Mouse (Mus musculus) heart, adult 8-10 months (tissue): Measurements from ENCODE around the gene Ndufa7. TPM values are rescaled to one million over a fixed set of nuclear protein-coding genes. Genes with fewer than 3 reads are reported as not detected.
"Not testable (repeated sequence)": the region's sequence is repeated elsewhere in the genome, so short reads cannot be mapped to it uniquely, and the experiment has no call there.

Experiments used
- DNase-seq: peaks from one replicate; pipeline ENCODE4 v3.0.0; 2022; ENCODE audit warnings: low spot score
- microRNA-seq: library from miRNA; unstranded; fragments of <30 nt; microRNA quantifications from one replicate; pipeline ENCODE4 v1.2.0, GENCODE M21; 2022
- total RNA-seq, 4 experiments: library from RNA; stranded (reverse); gene quantifications; 2 replicates each; pipeline ENCODE4 v1.2.4; 2022

Ndufa7 gene
- total RNA-seq, 4 experiments from 2014 or later, result 676 to 749 (median 700) TPM

- no peak for DNase-seq
These were observed 50.0 kb downstream of the Ndufa7 start for GRCm38 (mm10) chr17:33874411-33874810.

DNA sequence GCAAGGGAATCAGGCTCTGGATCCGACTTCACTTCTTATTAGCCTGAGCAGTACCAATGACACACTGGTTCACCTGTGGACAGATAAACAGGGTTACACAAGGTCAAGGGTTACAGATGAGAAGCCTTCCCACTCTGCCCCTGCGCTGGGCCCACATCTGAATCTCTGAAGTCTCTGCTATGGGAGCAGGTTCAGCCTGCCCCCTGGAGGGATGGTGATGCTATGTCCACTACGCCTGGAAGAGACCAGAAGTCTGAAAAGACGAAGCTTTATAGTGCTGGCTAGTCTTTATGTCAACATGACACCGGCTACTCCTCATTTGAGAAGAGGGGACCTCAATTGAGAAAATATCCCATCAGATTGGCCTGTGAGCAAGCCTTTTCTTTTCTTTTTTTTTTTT is 51.4 kb downstream of the Ndufa7 start:
- not testable (repeated sequence) for DNase-seq

DNA sequence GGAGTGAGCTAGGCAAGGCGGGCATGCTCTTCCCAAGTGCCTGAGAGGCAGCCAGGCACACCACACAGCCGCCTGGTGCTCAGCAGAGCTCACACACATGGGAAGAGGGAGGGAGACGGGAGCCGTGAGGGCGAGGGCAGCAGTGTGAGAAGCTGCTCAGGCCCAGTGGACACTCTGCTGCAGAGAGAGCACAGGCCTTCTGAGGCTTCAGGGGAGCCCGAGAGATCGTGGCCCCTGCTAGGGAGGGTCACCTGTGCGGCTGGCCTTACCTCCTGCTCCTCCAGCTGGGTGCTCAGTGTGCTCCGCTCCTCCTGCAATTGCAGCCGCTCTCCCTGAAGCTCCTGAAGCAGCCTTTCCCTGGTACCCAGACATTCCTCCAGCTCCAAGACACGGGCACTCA is 59.9 kb downstream of the Ndufa7 start:
- DNase-seq, result not testable (repeated sequence)

DNA sequence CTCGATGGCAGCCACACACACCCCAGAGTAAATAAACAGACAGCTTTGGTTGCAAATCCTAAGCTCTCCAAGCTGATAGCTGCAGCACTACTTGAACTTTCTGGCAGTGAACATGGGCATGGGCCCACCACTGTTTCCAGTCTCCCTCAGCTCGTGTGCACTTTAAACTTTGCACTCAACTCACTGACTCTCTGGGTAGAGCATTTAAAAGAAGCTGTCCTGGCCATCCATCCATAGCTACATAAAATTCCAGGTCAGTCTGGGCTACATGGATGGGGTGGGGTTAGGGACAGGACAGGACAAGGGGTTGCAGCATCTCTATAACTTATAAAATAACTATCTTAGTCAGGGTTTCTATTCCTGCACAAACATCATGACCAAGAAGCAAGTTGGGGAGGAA is 63.4 kb downstream of the Ndufa7 start:
- not testable (repeated sequence) for DNase-seq

Small RNAs within 50 kb of the gene (microRNA-seq; reads per million reads assigned to microRNA genes)
- gene Gm27740, result not detected

Other genes starting within 250 kb of the Ndufa7 start
- gene Zfp414, start 195.5 kb upstream of the Ndufa7 start, total RNA-seq, result 10 to 100 TPM in 1 of 4 experiments, 1 to 10 TPM in 3; 7.0 to 11.4 (median 8.8) TPM
- gene Pram1, start 186.5 kb upstream of the Ndufa7 start, total RNA-seq, result under 1 TPM in 2 of 4 experiments, not detected in 2; 0.27 to 0.31 TPM
- gene Hnrnpm, start 137.7 kb upstream of the Ndufa7 start, total RNA-seq, result 10 to 100 TPM; 76.0 to 96.9 (median 84.0) TPM
- gene March2, start 105.9 kb upstream of the Ndufa7 start, total RNA-seq, result 100 to 1,000 TPM; 126 to 160 (median 136) TPM
- 100 to 1,000 TPM; 248 to 275 (median 267) TPM for gene Rab11b, start 64.0 kb upstream of the Ndufa7 start, total RNA-seq
- 1 to 10 TPM; 2.9 to 9.8 (median 8.3) TPM for gene Angptl4, start 42.7 kb upstream of the Ndufa7 start, total RNA-seq
- 10 to 100 TPM; 44.4 to 64.9 (median 51.3) TPM for gene Kank3, start 14.1 kb upstream of the Ndufa7 start, total RNA-seq
- 100 to 1,000 TPM; 691 to 822 (median 750) TPM for gene Rps28, start within 50 bp of the Ndufa7 start, total RNA-seq
- gene Cd320, start 18.5 kb downstream of the Ndufa7 start, total RNA-seq, result 10 to 100 TPM; 28.9 to 33.6 (median 33.2) TPM
- gene Gm7029, start 49.3 kb downstream of the Ndufa7 start, total RNA-seq, result not detected
- 1 to 10 TPM in 1 of 4 experiments, under 1 TPM in 3; 0.31 to 1.9 (median 0.51) TPM for gene Kifc1, start 66.1 kb downstream of the Ndufa7 start, total RNA-seq
- gene Platr17, start 80.6 kb downstream of the Ndufa7 start, total RNA-seq, result not detected
- 10 to 100 TPM; 11.5 to 16.2 (median 13.7) TPM for gene Daxx, start 84.8 kb downstream of the Ndufa7 start, total RNA-seq
- gene Tapbp, start 91.3 kb downstream of the Ndufa7 start, total RNA-seq, result 100 to 1,000 TPM in 2 of 4 experiments, 10 to 100 TPM in 2; 96.8 to 113 (median 105) TPM
- gene Zbtb22, start 91.3 kb downstream of the Ndufa7 start, total RNA-seq, result 10 to 100 TPM; 18.1 to 21.0 (median 19.3) TPM
- gene Rgl2, start 105.0 kb downstream of the Ndufa7 start, total RNA-seq, result 10 to 100 TPM; 29.8 to 35.1 (median 34.1) TPM
- gene Pfdn6, start 115.8 kb downstream of the Ndufa7 start, total RNA-seq, result 10 to 100 TPM; 62.7 to 82.9 (median 71.1) TPM
- 10 to 100 TPM; 10.1 to 12.8 (median 11.6) TPM for gene Wdr46, start 116.1 kb downstream of the Ndufa7 start, total RNA-seq
- 1 to 10 TPM in 3 of 4 experiments, under 1 TPM in 1; 0.89 to 2.6 (median 1.6) TPM for gene B3galt4, start 126.9 kb downstream of the Ndufa7 start, total RNA-seq
- gene Vps52, start 131.2 kb downstream of the Ndufa7 start, total RNA-seq, result 10 to 100 TPM; 35.6 to 45.0 (median 41.6) TPM
- 100 to 1,000 TPM; 373 to 430 (median 408) TPM for gene Rps18, start 131.4 kb downstream of the Ndufa7 start, total RNA-seq
- 100 to 1,000 TPM; 111 to 163 (median 123) TPM for gene H2-K1, start 175.8 kb downstream of the Ndufa7 start, total RNA-seq
- 10 to 100 TPM; 11.9 to 18.1 (median 14.1) TPM for gene Ring1, start 200.1 kb downstream of the Ndufa7 start, total RNA-seq
- gene H2-Ke6, start 203.5 kb downstream of the Ndufa7 start, total RNA-seq, result 100 to 1,000 TPM; 134 to 149 (median 137) TPM
- gene Slc39a7, start 207.1 kb downstream of the Ndufa7 start, total RNA-seq, result 10 to 100 TPM; 64.1 to 79.1 (median 73.2) TPM
- 10 to 100 TPM; 33.4 to 46.3 (median 42.3) TPM for gene Rxrb, start 207.2 kb downstream of the Ndufa7 start, total RNA-seq
- gene Col11a2, start 214.9 kb downstream of the Ndufa7 start, total RNA-seq, result 1 to 10 TPM in 3 of 4 experiments, under 1 TPM in 1; 0.87 to 1.3 (median 1.2) TPM